Mouse (Mus musculus): ENCODE results near the gene Kif1bp. TPM values are rescaled to one million over a fixed set of nuclear protein-coding genes. Genes with fewer than 3 reads are reported as not detected.

Gene Kif1bp
- total RNA-seq, 1 experiment: 17.3 TPM

DNA sequence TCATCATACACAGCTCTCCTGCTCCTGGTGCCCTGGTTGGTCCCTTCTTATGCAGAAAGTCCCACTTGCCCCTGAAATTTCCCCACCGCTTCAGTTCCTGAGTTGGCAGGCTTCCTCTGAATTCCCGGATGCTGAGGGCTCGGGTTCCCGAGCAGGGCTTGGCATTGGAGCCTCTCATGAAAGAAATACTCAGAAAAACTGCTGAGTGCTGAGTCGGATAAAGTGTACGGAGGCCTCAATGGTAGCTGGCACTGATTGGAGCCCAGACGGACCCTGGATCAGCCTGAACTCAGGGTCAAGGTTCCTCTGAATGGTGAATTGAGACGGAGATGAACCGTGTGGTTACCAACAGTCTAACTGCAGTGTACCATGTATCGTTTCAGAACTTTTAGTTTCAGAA is 31.8 kb downstream of the Kif1bp start:
- in situ Hi-C loops (cut with MboI; ENCODE audit: low sequenced_read_pairs in 2 of 2, unreplicated experiment in 2 of 2): no loop called here
- Histone ChIP-seq H3K4me1 (ENCODE audit: control insufficient read depth in 2 of 2, insufficient read depth in 2 of 2, low read length in 2 of 2, poor library complexity in 1 of 2) (peaks cover 0 to 3% of the 10 kb centered on the region in 2 experiments; a peak in 1 of 4 replicates), H3K4me3 (ENCODE audit: insufficient read depth in 1 of 2, low read depth in 1 of 2, low read length in 2 of 2, poor library complexity in 1 of 2, severe bottlenecking in 1 of 2) (no peak overlapping the region), H3K9ac (ENCODE audit: insufficient read depth, low read depth, low read length, poor library complexity, severe bottlenecking) (no peak overlapping the region), H3K36me3 (ENCODE audit: control insufficient read depth, insufficient read depth, low read length, poor library complexity, severe bottlenecking) (no peaks in the 10 kb centered on the region), H3K27ac (ENCODE audit: insufficient read depth, low read depth, low read length, poor library complexity, severe bottlenecking) (no peak overlapping the region), H3K9me3 (ENCODE audit: control insufficient read depth, insufficient read depth, low read depth, low read length) (no peaks in the 10 kb centered on the region)
- TF ChIP-seq CHD2 (IDR thresholded peaks at IDR 0.05; ENCODE audit: low read depth, low read length) (no peak), ZC3H11A (IDR thresholded peaks at IDR 0.05; ENCODE audit: borderline replicate concordance, low read depth, low read length) (no peak), HCFC1 (IDR thresholded peaks at IDR 0.05; ENCODE audit: borderline replicate concordance, insufficient read depth, low read length) (no peak), ZNF384 (IDR thresholded peaks at IDR 0.05; ENCODE audit: low read depth, low read length) (no peak), MAFK (IDR thresholded peaks at IDR 0.05; ENCODE audit: insufficient read depth, low read depth, low read length) (no peak)
- no peak for DNase-seq (ENCODE audit: low read depth, low spot score)

DNA sequence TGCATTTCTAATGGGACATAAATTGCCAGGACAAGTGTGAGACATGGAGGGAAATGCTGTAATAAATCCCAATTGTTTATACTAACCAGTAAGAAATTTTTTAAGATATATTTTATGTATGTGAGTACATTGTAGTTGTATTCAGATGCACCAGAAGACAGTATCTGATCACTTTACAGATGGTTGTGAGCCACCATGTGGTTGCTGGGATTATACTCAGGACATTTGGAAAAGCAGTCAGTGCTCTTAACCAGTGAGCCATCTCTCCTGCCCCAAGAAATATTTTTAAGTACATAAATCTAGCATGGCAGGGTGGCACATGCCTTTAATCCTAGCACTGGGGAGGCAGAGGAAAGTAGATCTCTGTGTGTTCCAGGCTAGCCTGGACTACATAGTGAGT is 32.5 kb downstream of the Kif1bp start:
- no peak for DNase-seq (ENCODE audit: low read depth, low spot score)
- Histone ChIP-seq H3K9me3 (ENCODE audit: control insufficient read depth, insufficient read depth, low read depth, low read length) (no peaks in the 10 kb centered on the region), H3K4me1 (ENCODE audit: control insufficient read depth in 2 of 2, insufficient read depth in 2 of 2, low read length in 2 of 2, poor library complexity in 1 of 2) (peaks cover 0 to 3% of the 10 kb centered on the region in 2 experiments; a peak in 1 of 4 replicates), H3K9ac (ENCODE audit: insufficient read depth, low read depth, low read length, poor library complexity, severe bottlenecking) (no peak overlapping the region), H3K36me3 (ENCODE audit: control insufficient read depth, insufficient read depth, low read length, poor library complexity, severe bottlenecking) (no peaks in the 10 kb centered on the region), H3K27ac (ENCODE audit: insufficient read depth, low read depth, low read length, poor library complexity, severe bottlenecking) (no peak overlapping the region), H3K4me3 (ENCODE audit: insufficient read depth in 1 of 2, low read depth in 1 of 2, low read length in 2 of 2, poor library complexity in 1 of 2, severe bottlenecking in 1 of 2) (no peak overlapping the region)
- no peak for TF ChIP-seq HCFC1 (IDR thresholded peaks at IDR 0.05; ENCODE audit: borderline replicate concordance, insufficient read depth, low read length)
- no peak for TF ChIP-seq MAFK (IDR thresholded peaks at IDR 0.05; ENCODE audit: insufficient read depth, low read depth, low read length)
- TF ChIP-seq CHD2 (IDR thresholded peaks at IDR 0.05; ENCODE audit: low read depth, low read length): no peak
- no peak for TF ChIP-seq ZC3H11A (IDR thresholded peaks at IDR 0.05; ENCODE audit: borderline replicate concordance, low read depth, low read length)
- TF ChIP-seq ZNF384 (IDR thresholded peaks at IDR 0.05; ENCODE audit: low read depth, low read length): no peak
- in situ Hi-C loops (cut with MboI; ENCODE audit: low sequenced_read_pairs in 2 of 2, unreplicated experiment in 2 of 2): no loop called here

DNA sequence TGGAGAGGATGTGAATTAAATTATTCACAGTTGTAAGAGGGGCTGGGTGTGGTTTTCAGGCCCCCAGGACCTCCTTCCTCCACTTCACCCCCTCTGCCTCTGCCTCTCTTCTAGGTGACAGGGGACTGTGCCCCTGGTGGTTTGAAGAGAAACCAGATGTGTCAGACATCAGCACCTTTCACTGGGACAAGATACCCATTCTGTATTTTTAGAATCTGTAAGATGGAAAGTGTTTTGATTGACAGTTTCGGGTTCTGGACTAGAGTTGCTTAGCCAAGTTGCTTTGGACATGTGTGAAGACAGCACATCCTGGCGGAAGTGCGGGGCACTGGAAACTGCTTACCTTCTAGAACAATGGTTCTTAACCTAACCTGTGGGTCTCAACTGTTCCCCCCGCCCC is 33.9 kb downstream of the Kif1bp start:
- H3K27ac ChIP-seq (ENCODE audit: insufficient read depth, low read depth, low read length, poor library complexity, severe bottlenecking): no peak overlapping the region
- no peak overlapping the region for H3K9ac ChIP-seq (ENCODE audit: insufficient read depth, low read depth, low read length, poor library complexity, severe bottlenecking)
- in situ Hi-C loops (cut with MboI; ENCODE audit: low sequenced_read_pairs in 2 of 2, unreplicated experiment in 2 of 2): no loop called here
- TF ChIP-seq ZC3H11A (IDR thresholded peaks at IDR 0.05; ENCODE audit: borderline replicate concordance, low read depth, low read length) (no peak), HCFC1 (IDR thresholded peaks at IDR 0.05; ENCODE audit: borderline replicate concordance, insufficient read depth, low read length) (no peak), MAFK (IDR thresholded peaks at IDR 0.05; ENCODE audit: insufficient read depth, low read depth, low read length) (no peak), CHD2 (IDR thresholded peaks at IDR 0.05; ENCODE audit: low read depth, low read length) (no peak), ZNF384 (IDR thresholded peaks at IDR 0.05; ENCODE audit: low read depth, low read length) (no peak)
- no peaks in the 10 kb centered on the region for H3K9me3 ChIP-seq (ENCODE audit: control insufficient read depth, insufficient read depth, low read depth, low read length)
- H3K4me1 ChIP-seq (ENCODE audit: control insufficient read depth in 2 of 2, insufficient read depth in 2 of 2, low read length in 2 of 2, poor library complexity in 1 of 2): peaks cover 0 to under 1% of the 10 kb centered on the region in 2 experiments; a peak in 1 of 4 replicates
- no peaks in the 10 kb centered on the region for H3K36me3 ChIP-seq (ENCODE audit: control insufficient read depth, insufficient read depth, low read length, poor library complexity, severe bottlenecking)
- DNase-seq (ENCODE audit: low read depth, low spot score): no peak
- no peak overlapping the region for H3K4me3 ChIP-seq (ENCODE audit: insufficient read depth in 1 of 2, low read depth in 1 of 2, low read length in 2 of 2, poor library complexity in 1 of 2, severe bottlenecking in 1 of 2)

DNA sequence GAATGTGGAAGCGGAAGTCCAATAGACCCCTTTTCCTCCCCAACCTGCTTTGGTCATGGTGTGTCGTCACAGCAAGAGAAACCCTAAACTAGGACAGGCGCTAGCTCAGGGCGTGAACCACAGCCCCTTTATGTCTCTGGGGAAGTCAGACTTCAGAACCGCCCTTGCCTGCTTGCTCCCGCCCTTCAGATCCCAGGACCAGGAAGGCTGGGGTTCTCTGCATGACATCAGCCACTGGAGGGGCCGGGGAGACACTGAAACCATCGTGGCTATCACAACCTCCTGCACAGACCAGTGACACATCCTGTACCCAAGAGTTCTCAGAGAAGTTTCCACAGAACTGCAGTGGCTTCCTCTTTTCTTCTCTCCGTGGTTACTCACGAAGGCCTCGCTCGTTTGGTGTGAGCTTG is 34.9 kb downstream of the Kif1bp start:
- DNase-seq (ENCODE audit: low read depth, low spot score): no peak
- no peak overlapping the region for H3K4me3 ChIP-seq (ENCODE audit: insufficient read depth in 1 of 2, low read depth in 1 of 2, low read length in 2 of 2, poor library complexity in 1 of 2, severe bottlenecking in 1 of 2)
- in situ Hi-C loops (cut with MboI; ENCODE audit: low sequenced_read_pairs in 2 of 2, unreplicated experiment in 2 of 2): no loop called here
- H3K27ac ChIP-seq (ENCODE audit: insufficient read depth, low read depth, low read length, poor library complexity, severe bottlenecking): no peak overlapping the region
- H3K36me3 ChIP-seq (ENCODE audit: control insufficient read depth, insufficient read depth, low read length, poor library complexity, severe bottlenecking): no peaks in the 10 kb centered on the region
- no peak overlapping the region for H3K9ac ChIP-seq (ENCODE audit: insufficient read depth, low read depth, low read length, poor library complexity, severe bottlenecking)
- no peaks in the 10 kb centered on the region for H3K4me1 ChIP-seq (ENCODE audit: control insufficient read depth in 2 of 2, insufficient read depth in 2 of 2, low read length in 2 of 2, poor library complexity in 1 of 2)
- TF ChIP-seq CHD2 (IDR thresholded peaks at IDR 0.05; ENCODE audit: low read depth, low read length): no peak
- no peak for TF ChIP-seq ZC3H11A (IDR thresholded peaks at IDR 0.05; ENCODE audit: borderline replicate concordance, low read depth, low read length)
- no peak for TF ChIP-seq MAFK (IDR thresholded peaks at IDR 0.05; ENCODE audit: insufficient read depth, low read depth, low read length)
- TF ChIP-seq ZNF384 (IDR thresholded peaks at IDR 0.05; ENCODE audit: low read depth, low read length): no peak
- no peak for TF ChIP-seq HCFC1 (IDR thresholded peaks at IDR 0.05; ENCODE audit: borderline replicate concordance, insufficient read depth, low read length)
- no peaks in the 10 kb centered on the region for H3K9me3 ChIP-seq (ENCODE audit: control insufficient read depth, insufficient read depth, low read depth, low read length)

GRCm38 (mm10) chr10:62542928-62543327 is 35.3 kb downstream of the Kif1bp start:
- Histone ChIP-seq H3K27ac (ENCODE audit: insufficient read depth, low read depth, low read length, poor library complexity, severe bottlenecking) (no peak overlapping the region), H3K4me1 (ENCODE audit: control insufficient read depth in 2 of 2, insufficient read depth in 2 of 2, low read length in 2 of 2, poor library complexity in 1 of 2) (no peaks in the 10 kb centered on the region), H3K9me3 (ENCODE audit: control insufficient read depth, insufficient read depth, low read depth, low read length) (no peaks in the 10 kb centered on the region), H3K36me3 (ENCODE audit: control insufficient read depth, insufficient read depth, low read length, poor library complexity, severe bottlenecking) (no peaks in the 10 kb centered on the region), H3K9ac (ENCODE audit: insufficient read depth, low read depth, low read length, poor library complexity, severe bottlenecking) (no peak overlapping the region), H3K4me3 (ENCODE audit: insufficient read depth in 1 of 2, low read depth in 1 of 2, low read length in 2 of 2, poor library complexity in 1 of 2, severe bottlenecking in 1 of 2) (no peak overlapping the region)
- DNase-seq (ENCODE audit: low read depth, low spot score): no peak
- in situ Hi-C loops (cut with MboI; ENCODE audit: low sequenced_read_pairs in 2 of 2, unreplicated experiment in 2 of 2): no loop called here
- TF ChIP-seq MAFK (IDR thresholded peaks at IDR 0.05; ENCODE audit: insufficient read depth, low read depth, low read length): no peak
- TF ChIP-seq CHD2 (IDR thresholded peaks at IDR 0.05; ENCODE audit: low read depth, low read length): no peak
- no peak for TF ChIP-seq ZNF384 (IDR thresholded peaks at IDR 0.05; ENCODE audit: low read depth, low read length)
- TF ChIP-seq HCFC1 (IDR thresholded peaks at IDR 0.05; ENCODE audit: borderline replicate concordance, insufficient read depth, low read length): no peak
- no peak for TF ChIP-seq ZC3H11A (IDR thresholded peaks at IDR 0.05; ENCODE audit: borderline replicate concordance, low read depth, low read length)

All from ES-E14 (cell line).